Mouse (Mus musculus) heart, adult 8-10 months (tissue): ENCODE measurements around the gene Lhfpl2. TPM values are rescaled to one million over a fixed set of nuclear protein-coding genes. Genes with fewer than 3 reads are reported as not detected.

Experiments
- DNase-seq: peaks from one replicate; pipeline ENCODE4 v3.0.0; 2022; ENCODE audit warnings: low spot score
- total RNA-seq, 4 experiments: library from RNA; stranded (reverse); gene quantifications; 2 replicates each; pipeline ENCODE4 v1.2.4; 2022

The Lhfpl2 gene
- total RNA-seq, 4 experiments from 2014 or later, result 1.9 to 4.1 (median 2.9) TPM

DNA sequence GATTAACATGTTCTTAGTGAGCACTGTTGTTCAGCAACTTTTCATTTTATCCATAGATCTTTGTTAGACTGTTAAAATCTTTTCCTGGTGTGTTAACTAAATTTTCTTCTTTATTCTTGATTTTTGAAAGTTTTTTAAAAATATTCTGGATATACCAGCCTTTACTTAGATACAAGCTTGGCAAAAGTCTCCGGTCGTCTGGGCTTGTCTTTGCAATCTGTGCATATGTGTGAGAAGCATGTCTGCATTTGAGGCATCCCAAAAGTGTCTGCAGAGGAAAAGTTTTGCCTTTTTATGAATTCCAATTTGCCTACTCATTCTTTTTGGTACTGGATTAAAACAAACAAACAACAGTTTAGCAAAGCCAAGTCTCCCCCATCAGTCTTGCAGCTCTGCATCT is 154.6 kb downstream of the Lhfpl2 start:
- DNase-seq, result no peak

GRCm38 (mm10) chr13:94212716-94213115 is 155.1 kb downstream of the Lhfpl2 start:
- no peak for DNase-seq

- DNase-seq, result no peak
These were observed 166.0 kb downstream of the Lhfpl2 start for GRCm38 (mm10) chr13:94223609-94224008.

DNA sequence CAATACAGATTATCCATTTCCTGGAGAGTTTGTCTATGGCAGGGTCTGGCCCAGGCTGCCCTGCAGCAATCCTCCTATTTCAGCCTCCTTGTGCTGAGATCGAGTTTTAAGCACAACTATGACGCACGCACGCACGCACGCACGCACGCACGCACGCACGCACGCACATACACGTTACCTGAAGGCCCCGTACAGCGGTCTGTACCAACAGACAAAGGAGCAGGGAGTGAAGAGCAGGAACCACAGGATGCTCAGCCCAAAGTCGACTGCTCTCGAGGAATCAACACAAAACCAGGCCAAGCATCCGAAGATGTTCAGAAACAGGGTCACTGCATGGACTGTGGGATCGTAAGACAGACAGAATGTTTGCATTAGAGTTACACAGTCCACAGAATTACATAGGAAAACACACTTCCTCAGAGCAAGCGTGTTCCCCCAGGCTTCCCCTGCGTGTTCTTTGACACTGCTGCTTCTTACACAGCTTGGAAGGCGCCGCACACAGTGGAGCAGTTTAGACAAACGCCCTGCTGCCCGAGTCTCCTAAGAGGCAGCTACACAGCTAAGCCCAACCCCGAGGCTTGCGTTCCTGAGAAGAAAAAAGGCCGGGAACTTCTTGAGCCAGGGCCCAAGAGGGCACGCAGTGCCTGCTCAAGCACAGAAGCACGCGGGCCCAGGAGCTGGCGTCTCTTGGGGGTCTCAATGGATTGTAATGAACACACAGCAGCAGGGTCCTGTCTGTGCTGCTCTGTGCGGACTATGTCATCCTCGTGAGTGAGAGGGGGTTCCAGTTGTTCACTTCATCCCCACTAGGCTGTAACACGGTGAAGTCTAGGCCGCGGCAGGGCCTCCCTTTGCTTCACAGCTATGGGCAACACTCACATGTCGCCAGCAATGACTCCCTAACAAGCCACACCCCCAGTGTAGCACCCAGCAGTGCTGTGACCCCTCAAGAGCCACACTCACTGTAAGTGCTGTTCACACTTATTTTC is 167.4 kb downstream of the Lhfpl2 start:
- no peak for DNase-seq

- no peak for DNase-seq
These were observed 174.3 kb downstream of the Lhfpl2 start for GRCm38 (mm10) chr13:94231871-94232270.

DNA sequence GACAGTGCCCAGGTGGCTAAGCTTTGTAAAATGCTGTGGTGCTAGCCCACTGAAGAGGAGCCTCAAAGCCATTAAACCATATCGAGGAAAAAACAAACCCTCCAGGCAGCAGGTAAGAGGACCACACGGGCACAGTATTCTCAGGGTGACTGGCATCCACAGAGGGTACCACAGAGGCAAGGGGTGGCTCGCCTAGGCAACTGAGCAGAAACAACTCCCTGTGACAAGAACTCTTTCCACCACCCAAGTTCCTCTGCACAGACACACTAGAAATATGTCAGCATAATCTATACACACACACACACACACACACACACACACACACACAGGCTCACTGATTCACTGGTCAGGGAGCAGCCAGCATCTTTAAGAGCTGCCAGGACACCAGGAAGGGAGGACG is 181.9 kb downstream of the Lhfpl2 start:
- no peak for DNase-seq

DNA sequence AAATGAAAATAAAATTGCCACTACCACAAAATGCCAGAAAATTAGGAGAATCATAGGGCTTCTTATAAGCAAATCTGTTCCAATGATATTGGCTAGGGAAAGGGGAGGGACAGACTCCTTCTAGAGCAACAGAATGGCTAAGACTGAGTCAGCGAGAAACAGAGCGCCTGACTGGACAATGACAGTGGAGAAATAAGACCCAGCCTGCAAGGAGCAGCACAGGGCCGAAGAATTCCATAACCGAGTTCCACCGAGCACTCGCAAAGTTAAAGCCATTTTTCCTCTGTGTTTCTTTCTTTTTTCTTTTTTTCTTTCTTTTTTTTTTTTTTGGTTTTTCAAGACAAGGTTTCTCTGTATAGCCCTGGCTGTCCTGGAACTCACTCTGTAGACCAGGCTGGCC is 182.5 kb downstream of the Lhfpl2 start:
- no peak for DNase-seq

DNA sequence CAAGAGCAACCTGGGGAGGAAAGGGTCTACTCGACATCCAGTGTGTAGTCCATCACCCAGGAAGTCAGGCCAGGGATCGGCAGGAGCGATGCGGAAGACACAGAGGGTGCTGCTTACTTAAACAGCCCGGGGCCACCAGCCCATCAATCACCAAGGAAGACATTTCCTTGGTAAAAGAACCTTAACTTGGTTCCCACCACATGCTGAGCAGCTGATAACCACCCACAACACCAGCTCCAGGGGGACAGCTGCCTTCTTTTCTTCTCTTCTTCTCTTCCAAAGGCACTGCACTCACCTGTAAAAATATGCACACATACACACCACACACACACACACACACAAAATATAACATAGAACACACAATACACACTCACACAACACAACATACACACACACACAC is 183.3 kb downstream of the Lhfpl2 start:
- DNase-seq, result no peak

- DNase-seq, result no peak
These were observed 184.4 kb downstream of the Lhfpl2 start for GRCm38 (mm10) chr13:94241892-94242524.

DNA sequence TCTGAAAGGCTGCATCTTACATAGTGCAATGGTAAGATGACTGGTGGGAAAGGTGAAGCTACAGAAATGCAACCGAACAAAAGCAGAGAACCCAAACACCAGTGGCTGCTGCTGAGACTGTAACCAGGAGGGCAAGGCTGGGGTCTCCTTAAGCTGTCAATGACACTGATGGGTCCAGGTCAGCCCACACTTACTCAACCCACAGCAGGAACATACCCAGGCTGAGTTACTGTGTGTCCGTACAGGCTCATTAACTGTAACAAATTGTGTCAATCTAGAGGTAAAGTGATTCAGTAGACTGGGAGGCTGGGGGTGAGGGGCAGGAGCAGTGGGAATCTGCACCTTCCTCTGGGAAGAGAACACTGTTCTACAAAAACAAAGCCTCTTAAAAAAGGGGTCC is 185.3 kb downstream of the Lhfpl2 start:
- DNase-seq, result no peak

Other genes starting within 250 kb of the Lhfpl2 start
- 10 to 100 TPM; 31.4 to 43.0 (median 34.5) TPM for gene Scamp1, start 228.1 kb downstream of the Lhfpl2 start, total RNA-seq